Mouse (Mus musculus) heart, embryonic 10.5 days (tissue): ENCODE data around the gene Rabgap1l. TPM values are rescaled to one million over a fixed set of nuclear protein-coding genes. Genes with fewer than 3 reads are reported as not detected.

Experiments used
- DNase-seq: peaks from one replicate; pipeline ENCODE4 v3.0.0-alpha.2; 2017; ENCODE audit warnings: low spot score
- H3K27ac ChIP-seq: fragments of 300-500 bp; sonication (generic); 2 replicates; pipeline ENCODE4 v1.5.1; 2016; ENCODE audit warnings: mild to moderate bottlenecking
- H3K27me3 ChIP-seq: fragments of 300-500 bp; sonication (generic); 2 replicates; pipeline ENCODE4 v1.6.1; 2016; ENCODE audit warnings: mild to moderate bottlenecking; ENCODE audit not compliant: poor library complexity, insufficient read depth, severe bottlenecking
- H3K36me3 ChIP-seq: fragments of 300-500 bp; sonication (generic); 2 replicates; pipeline ENCODE4 v1.6.1; 2016; ENCODE audit warnings: mild to moderate bottlenecking, moderate library complexity
- H3K4me1 ChIP-seq: fragments of 300-500 bp; sonication (generic); 2 replicates; pipeline ENCODE4 v1.6.1; 2016; ENCODE audit warnings: mild to moderate bottlenecking
- H3K4me3 ChIP-seq: fragments of 300-500 bp; sonication (generic); 2 replicates; pipeline ENCODE4 v1.5.1; 2016; ENCODE audit warnings: mild to moderate bottlenecking, moderate library complexity
- H3K9me3 ChIP-seq: fragments of 300-500 bp; sonication (generic); 2 replicates; pipeline ENCODE4 v1.6.1; 2016; ENCODE audit warnings: mild to moderate bottlenecking, moderate library complexity
- WGBS: fragments of 180-500 bp; shearing (Covaris S2); methylation state at CpG from one replicate; pipeline ENCODE4 v1.1.7; 2016; 5-methylcytosine and 5-hydroxymethylcytosine counted together
- polyA plus RNA-seq: library from polyadenylated mRNA; unstranded; fragments of >200 nt; fragmentation: Nextera tagmentation; extraction: Ambion mirVana; gene quantifications from 2 replicates; pipeline ENCODE4 v1.2.1, GENCODE M21; 2016

Gene Rabgap1l
- polyA plus RNA-seq, 1 experiment from 2014 or later = 28.1 TPM

GRCm38 (mm10) chr1:160805268-160805667 is 12.3 kb upstream of the Rabgap1l start:
- DNase-seq = no peak
- Histone ChIP-seq H3K4me1 (no peaks in the 10 kb centered on the region), H3K27ac (no peak overlapping the region), H3K27me3 (no peaks in the 10 kb centered on the region), H3K36me3 (no peaks in the 10 kb centered on the region), H3K4me3 (no peak overlapping the region), H3K9me3 (no peaks in the 10 kb centered on the region)
- WGBS = 41% methylated on average over 2 of the region's 2 CpGs

- Histone ChIP-seq H3K27me3 (no peaks in the 10 kb centered on the region; the same call in 1 of the 2 replicates), H3K9me3 (no peaks in the 10 kb centered on the region), H3K27ac (no peak overlapping the region), H3K4me1 (no peaks in the 10 kb centered on the region), H3K36me3 (no peaks in the 10 kb centered on the region), H3K4me3 (no peak overlapping the region)
- 79% methylated on average over 3 of the region's 3 CpGs for WGBS
- no peak for DNase-seq
These were observed 7.0 kb upstream of the Rabgap1l start for GRCm38 (mm10) chr1:160799972-160800371.

- Histone ChIP-seq H3K36me3 (no peaks in the 10 kb centered on the region), H3K27me3 (no peaks in the 10 kb centered on the region; the same call in 1 of the 2 replicates), H3K9me3 (no peaks in the 10 kb centered on the region), H3K4me1 (no peaks in the 10 kb centered on the region), H3K4me3 (no peak overlapping the region), H3K27ac (no peak overlapping the region)
- DNase-seq = no peak
- 71% methylated on average over 2 of the region's 2 CpGs for WGBS
These were observed 2.0 kb upstream of the Rabgap1l start for GRCm38 (mm10) chr1:160795016-160795415.

GRCm38 (mm10) chr1:160793791-160794757 is 1.1 kb upstream of the Rabgap1l start:
- Histone ChIP-seq H3K4me3 (no peak overlapping the region), H3K27ac (no peak overlapping the region), H3K27me3 (no peaks in the 10 kb centered on the region; the same call in 1 of the 2 replicates), H3K36me3 (no peaks in the 10 kb centered on the region), H3K9me3 (no peaks in the 10 kb centered on the region), H3K4me1 (no peaks in the 10 kb centered on the region)
- 62% methylated on average over 13 of the region's 13 CpGs for WGBS
- DNase-seq = no peak

GRCm38 (mm10) chr1:160792156-160792685 is 790 bp downstream of the Rabgap1l start:
- no peak for DNase-seq

GRCm38 (mm10) chr1:160791381-160792155 is 1.4 kb downstream of the Rabgap1l start:
- peak; percentile 83 for DNase-seq
- 8% methylated on average over 20 of the region's 20 CpGs for WGBS

More at GRCm38 (mm10) chr1:160792156-160792685, 790 bp downstream of the Rabgap1l start:
- under 1% methylated on average over 42 of the region's 51 CpGs for WGBS
- Histone ChIP-seq H3K36me3 (no peaks in the 10 kb centered on the region), H3K27me3 (no peaks in the 10 kb centered on the region; the same call in 1 of the 2 replicates), H3K4me1 (peaks cover 8% of the 10 kb centered on the region; the same call in 1 of the 2 replicates), H3K4me3 (peak overlapping the region; percentile 95), H3K9me3 (no peaks in the 10 kb centered on the region), H3K27ac (peak overlapping the region; percentile 93)

GRCm38 (mm10) chr1:160790630-160791029 is 2.4 kb downstream of the Rabgap1l start:
- no peak for DNase-seq
- no peak overlapping the region for H3K4me3 ChIP-seq

More at GRCm38 (mm10) chr1:160791381-160792155, 1.4 kb downstream of the Rabgap1l start:
- no peaks in the 10 kb centered on the region; the same call in 1 of the 2 replicates for H3K27me3 ChIP-seq
- H3K4me3 ChIP-seq = peak overlapping the region; percentile 95
- H3K36me3 ChIP-seq = no peaks in the 10 kb centered on the region
- peak overlapping the region; percentile 93 for H3K27ac ChIP-seq
- H3K4me1 ChIP-seq = peaks cover 12% of the 10 kb centered on the region; the same call in 1 of the 2 replicates
- H3K9me3 ChIP-seq = no peaks in the 10 kb centered on the region

GRCm38 (mm10) chr1:160789876-160790275 is 3.1 kb downstream of the Rabgap1l start:
- DNase-seq = no peak
- Histone ChIP-seq H3K27me3 (no peaks in the 10 kb centered on the region), H3K27ac (no peak overlapping the region), H3K36me3 (no peaks in the 10 kb centered on the region), H3K4me3 (no peak overlapping the region), H3K4me1 (peaks cover 12% of the 10 kb centered on the region; the same call in 1 of the 2 replicates), H3K9me3 (no peaks in the 10 kb centered on the region)
- WGBS = 78% methylated on average over 3 of the region's 3 CpGs

More at GRCm38 (mm10) chr1:160790630-160791029, 2.4 kb downstream of the Rabgap1l start:
- Histone ChIP-seq H3K27ac (no peak overlapping the region), H3K27me3 (no peaks in the 10 kb centered on the region; the same call in 1 of the 2 replicates), H3K9me3 (no peaks in the 10 kb centered on the region), H3K36me3 (no peaks in the 10 kb centered on the region), H3K4me1 (peaks cover 12% of the 10 kb centered on the region; the same call in 1 of the 2 replicates)

GRCm38 (mm10) chr1:160787926-160788325 is 5.1 kb downstream of the Rabgap1l start:
- Histone ChIP-seq H3K9me3 (no peaks in the 10 kb centered on the region), H3K27me3 (no peaks in the 10 kb centered on the region), H3K27ac (no peak overlapping the region), H3K36me3 (no peaks in the 10 kb centered on the region), H3K4me3 (no peak overlapping the region), H3K4me1 (peaks cover 12% of the 10 kb centered on the region; the same call in 1 of the 2 replicates)
- no peak for DNase-seq
- WGBS = 71% methylated on average over 1 of the region's 1 CpGs

- H3K27ac ChIP-seq = no peak overlapping the region
- H3K4me3 ChIP-seq = no peak overlapping the region
- DNase-seq = no peak
- no peaks in the 10 kb centered on the region for H3K27me3 ChIP-seq
- peaks cover 12% of the 10 kb centered on the region; the same call in 1 of the 2 replicates for H3K4me1 ChIP-seq
- no peaks in the 10 kb centered on the region for H3K36me3 ChIP-seq
- H3K9me3 ChIP-seq = no peaks in the 10 kb centered on the region
- 79% methylated on average over 3 of the region's 3 CpGs for WGBS
These were observed 5.8 kb downstream of the Rabgap1l start for GRCm38 (mm10) chr1:160787164-160787563.

GRCm38 (mm10) chr1:160786571-160786970 is 6.4 kb downstream of the Rabgap1l start:
- Histone ChIP-seq H3K27ac (no peak overlapping the region), H3K9me3 (no peaks in the 10 kb centered on the region), H3K36me3 (no peaks in the 10 kb centered on the region), H3K4me1 (peaks cover 12% of the 10 kb centered on the region; the same call in 1 of the 2 replicates), H3K4me3 (no peak overlapping the region), H3K27me3 (no peaks in the 10 kb centered on the region)
- DNase-seq = no peak
- WGBS = 79% methylated on average over 3 of the region's 3 CpGs

- no peaks in the 10 kb centered on the region for H3K9me3 ChIP-seq
- 82% methylated on average over 4 of the region's 4 CpGs for WGBS
- no peaks in the 10 kb centered on the region for H3K27me3 ChIP-seq
- no peak overlapping the region for H3K4me3 ChIP-seq
- DNase-seq = no peak
- H3K36me3 ChIP-seq = no peaks in the 10 kb centered on the region
- H3K27ac ChIP-seq = no peak overlapping the region
- peaks cover 12% of the 10 kb centered on the region; the same call in 1 of the 2 replicates for H3K4me1 ChIP-seq
These were observed 7.3 kb downstream of the Rabgap1l start for GRCm38 (mm10) chr1:160785681-160786225.
